Mouse (Mus musculus): ENCODE measurements at regions not wholly inside any gene's neighbourhood (a gene's known extent, or its start where the extent isn't known, plus 50 kb on each side); places are given as distances from the start of the nearest gene placed in this dataset.

DNA sequence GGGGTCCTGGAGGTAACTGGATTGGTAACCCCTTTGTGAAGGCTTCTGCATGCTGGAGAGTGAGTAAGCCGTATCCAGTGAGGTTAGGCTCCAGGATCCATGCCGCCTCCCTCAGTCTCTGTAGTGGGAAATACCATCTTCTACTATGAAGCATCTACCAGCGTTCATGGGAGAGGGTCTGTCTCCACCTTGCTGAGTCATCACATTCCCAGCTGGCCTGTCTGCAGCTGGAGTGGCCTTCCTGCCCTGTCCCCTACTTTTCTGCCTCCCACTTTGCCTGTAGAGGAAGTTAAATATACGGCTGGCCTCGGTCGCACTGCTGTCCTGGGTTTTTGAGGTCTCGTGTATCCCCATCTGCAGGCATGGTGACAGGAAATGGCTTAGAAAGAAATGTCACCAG lies 78.0 kb upstream of the Sec14l1 start:
- intact Hi-C loops (cut with DNase I): no loop called here

- intact Hi-C loops (cut with DNase I): no loop called here
Observed at GRCm38 (mm10) chr11:117038282-117039106, 76.5 kb upstream of the Sec14l1 start.

GRCm38 (mm10) chr11:117040829-117041228 lies 74.1 kb upstream of the Sec14l1 start:
- intact Hi-C loops (cut with DNase I): no loop called here

- intact Hi-C loops (cut with DNase I): no loop called here
Observed at GRCm38 (mm10) chr11:117042336-117042735, 72.6 kb upstream of the Sec14l1 start.

- intact Hi-C loops (cut with DNase I): no loop called here
Observed at GRCm38 (mm10) chr11:117043524-117043923, 71.4 kb upstream of the Sec14l1 start.

GRCm38 (mm10) chr11:117044731-117045130 lies 70.2 kb upstream of the Sec14l1 start:
- intact Hi-C loops (cut with DNase I): no loop called here

DNA sequence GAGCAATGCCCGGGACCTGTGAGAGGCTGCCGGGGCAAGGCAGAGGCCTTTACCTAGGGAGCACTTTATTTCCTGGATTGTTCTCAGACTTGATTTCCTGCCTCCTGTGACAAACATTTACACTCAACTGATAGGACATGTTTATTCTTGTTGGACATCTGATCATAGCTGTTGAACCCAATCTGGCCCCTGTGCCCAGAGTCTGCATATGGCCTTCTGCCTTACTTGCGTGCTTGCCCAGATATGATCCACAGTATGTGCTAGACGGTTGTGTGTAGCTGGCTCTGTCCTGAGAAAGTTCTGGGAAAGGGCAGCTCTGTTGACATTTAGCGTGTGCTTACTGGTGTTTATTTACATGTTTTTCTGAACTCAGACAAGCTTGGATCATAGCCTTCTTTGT lies 68.3 kb upstream of the Sec14l1 start:
- intact Hi-C loops (cut with DNase I): no loop called here

DNA sequence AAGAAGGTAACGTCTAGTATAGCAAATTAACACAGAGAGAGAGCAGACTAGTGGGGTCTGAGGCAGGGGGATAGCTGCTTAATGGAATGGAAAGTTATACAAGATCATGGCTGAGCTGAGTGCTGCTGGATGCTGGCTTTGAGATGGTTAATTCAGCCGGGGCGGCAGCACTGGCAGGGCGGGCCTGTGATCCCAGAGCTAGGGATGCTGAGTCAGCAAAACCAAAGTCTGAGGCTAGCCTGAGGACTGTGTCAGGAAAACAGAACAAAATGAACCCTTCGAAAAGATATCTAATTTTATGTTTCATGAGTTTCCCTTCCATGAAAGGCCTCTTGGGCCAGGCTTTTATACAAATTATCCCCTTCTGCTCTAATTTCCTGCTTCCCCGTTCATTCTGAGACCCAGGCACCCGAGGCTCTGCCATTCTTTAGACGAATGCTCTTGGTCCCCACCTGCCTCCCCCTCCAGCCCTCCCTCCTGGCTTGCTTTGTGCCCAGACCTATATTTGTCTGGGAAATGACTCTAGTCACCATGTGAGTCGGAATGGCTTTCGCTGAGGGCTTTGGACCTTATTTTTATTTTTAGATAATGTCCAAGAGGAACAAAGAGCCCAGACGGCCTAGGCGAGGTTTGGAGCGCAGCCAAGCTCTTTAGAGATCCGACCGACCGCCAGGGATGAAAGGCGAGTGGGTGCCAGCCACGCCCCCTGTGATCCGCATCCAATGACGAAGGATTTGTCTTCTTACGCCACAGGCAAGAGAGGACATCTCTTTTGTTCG lies 67.6 kb upstream of the Sec14l1 start:
- intact Hi-C loops (cut with DNase I): no loop called here

- intact Hi-C loops (cut with DNase I): no loop called here
Observed at GRCm38 (mm10) chr11:117048911-117049310, 66.1 kb upstream of the Sec14l1 start.

DNA sequence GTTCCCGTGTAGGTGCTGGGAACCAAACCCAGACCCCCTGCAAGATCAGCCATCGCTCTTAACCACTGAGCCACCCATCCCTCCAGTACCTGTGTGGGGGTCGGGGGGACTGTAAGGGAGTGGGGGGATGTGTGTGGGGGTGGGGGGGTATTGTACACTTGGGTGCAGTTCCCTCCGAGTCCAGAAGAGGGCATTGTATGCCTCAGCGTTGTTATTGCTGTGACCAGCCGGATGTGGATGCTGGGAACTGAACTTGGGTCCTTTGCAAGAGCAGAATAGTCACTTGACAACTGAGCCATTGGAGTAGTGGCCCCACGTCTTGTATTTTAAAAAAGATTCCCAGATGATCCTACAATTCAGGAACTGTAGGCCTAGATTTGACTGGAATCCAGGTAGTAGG lies 64.2 kb upstream of the Sec14l1 start:
- intact Hi-C loops (cut with DNase I): no loop called here

- intact Hi-C loops (cut with DNase I): loop anchor here (2.0 kb wide), 2 partner anchors 138 to 172 kb away; partner anchors contain the start of gene Mgat5b
Observed at GRCm38 (mm10) chr11:117056958-117057357, 58.0 kb upstream of the Sec14l1 start.

DNA sequence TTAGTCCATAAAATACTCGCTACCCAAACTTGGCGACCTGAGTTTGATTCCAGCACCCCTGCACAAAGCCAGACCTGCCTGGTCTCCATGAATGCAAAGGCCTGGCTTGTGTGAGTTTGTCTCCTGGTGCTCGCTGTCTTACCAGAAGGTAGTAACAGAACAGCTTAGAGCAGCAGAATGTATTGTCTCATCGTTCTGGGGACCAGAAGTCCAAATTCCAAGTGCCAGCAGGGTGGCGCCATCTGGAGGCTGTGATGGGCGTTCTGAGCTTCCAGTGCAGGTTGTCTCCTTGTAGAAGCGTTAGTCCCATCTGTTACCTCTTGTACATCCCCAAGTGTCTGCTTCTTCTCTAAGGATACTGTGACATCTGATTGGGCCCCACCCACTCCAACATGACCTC lies 57.5 kb upstream of the Sec14l1 start:
- intact Hi-C loops (cut with DNase I): loop anchor here (2.0 kb wide), 2 partner anchors 139 to 173 kb away; partner anchors contain the start of gene Mgat5b

DNA sequence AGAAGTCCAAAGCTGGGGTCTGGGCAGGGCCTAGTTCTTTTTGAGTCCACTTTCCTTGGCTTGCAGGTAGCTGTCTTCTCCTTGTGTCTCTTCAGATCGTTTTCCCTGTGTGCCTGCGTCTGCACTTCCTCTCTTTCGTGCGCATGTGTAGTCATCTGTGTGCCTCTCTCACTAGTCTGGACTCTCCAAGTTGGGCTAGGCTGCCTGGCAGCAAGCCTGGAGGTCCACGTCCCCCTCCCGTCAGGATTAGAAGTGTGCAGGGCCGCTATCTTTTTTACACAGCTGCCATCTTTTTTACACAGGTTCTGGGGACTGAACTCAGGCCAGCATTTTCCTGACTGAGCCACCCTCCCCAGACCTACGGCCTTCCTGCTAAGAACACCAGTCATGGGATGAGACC lies 55.8 kb upstream of the Sec14l1 start:
- intact Hi-C loops (cut with DNase I): no loop called here

- intact Hi-C loops (cut with DNase I): no loop called here
Observed at GRCm38 (mm10) chr11:117059981-117060705, 54.8 kb upstream of the Sec14l1 start.

DNA sequence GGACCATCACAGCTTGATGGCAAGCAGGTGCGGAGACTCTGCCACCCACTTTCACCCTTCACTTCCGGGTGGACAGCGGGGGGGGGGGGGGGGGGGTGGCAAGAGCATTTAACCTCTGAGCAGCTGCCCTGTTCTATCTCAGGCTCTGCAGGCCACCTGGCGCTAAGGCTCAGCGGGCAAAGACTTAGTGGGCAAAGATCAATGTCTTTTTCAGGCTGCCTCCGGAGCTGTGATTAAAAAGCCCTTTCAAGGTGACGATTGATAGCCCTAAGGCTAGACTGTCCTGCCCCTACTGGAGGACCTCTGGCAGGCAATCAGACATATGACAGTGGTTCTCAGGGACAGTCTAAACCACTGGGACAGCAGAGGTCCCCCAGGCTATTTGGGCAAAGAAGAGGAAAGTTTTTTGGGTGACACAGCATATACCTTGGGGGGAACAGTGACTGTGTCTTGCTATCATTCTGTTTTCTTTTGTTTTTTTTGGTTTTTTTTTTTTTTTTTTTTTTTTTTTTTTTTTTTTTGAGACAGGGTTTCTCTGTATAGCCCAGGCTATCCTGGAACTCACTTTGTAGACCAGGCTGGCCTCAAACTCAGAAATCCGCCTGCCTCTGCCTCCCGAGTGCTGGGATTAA lies 54.1 kb upstream of the Sec14l1 start:
- intact Hi-C loops (cut with DNase I): no loop called here

DNA sequence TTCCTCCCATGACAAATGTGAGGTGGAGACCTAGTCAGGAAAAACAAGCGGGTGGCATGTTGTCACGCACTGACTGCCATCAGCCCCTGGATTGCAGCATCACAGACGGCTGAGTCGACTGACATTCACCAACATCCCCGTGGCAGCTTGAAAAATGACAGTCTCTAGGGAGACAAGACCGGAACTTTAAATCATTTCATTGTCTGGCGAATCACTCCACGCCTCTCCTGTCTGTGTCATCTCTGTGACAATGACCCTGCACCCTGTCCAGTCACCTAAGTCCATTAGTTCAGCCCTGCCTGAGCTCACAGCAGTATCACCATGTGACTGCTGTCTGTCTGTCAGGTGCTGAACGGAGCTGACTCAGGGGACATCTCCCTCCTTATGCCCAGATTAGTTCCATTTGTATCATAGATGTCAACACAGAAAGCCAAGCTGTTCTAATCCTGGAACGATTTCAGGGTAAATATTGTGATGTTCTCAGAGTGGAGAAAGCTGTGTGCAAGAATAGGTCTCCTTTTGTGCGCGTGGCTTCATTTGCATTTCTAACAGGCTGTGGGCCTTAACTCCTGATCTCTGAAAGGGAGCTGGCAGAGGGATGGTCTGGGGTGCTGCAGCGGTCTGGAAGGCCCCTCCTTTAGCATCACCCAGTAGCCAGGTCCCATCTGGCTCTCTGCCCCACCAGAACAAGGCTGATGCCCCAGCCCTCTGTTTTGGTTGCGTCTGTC lies 52.0 kb upstream of the Sec14l1 start:
- intact Hi-C loops (cut with DNase I): no loop called here

Data from adrenal gland (tissue).